Mouse (Mus musculus): ENCODE results near the gene Izumo2. TPM values are rescaled to one million over a fixed set of nuclear protein-coding genes. Genes with fewer than 3 reads are reported as not detected.

Gene Izumo2
- polyA plus RNA-seq, 1 experiment, result not detected

GRCm38 (mm10) chr7:44726343-44726742, 17.8 kb downstream of the Izumo2 start:
- Histone ChIP-seq H3K4me1 (ENCODE audit: control insufficient read depth, insufficient read depth, low read length) (no peaks in the 10 kb centered on the region), H3K27ac (ENCODE audit: control insufficient read depth, insufficient read depth, low read depth, low read length, poor library complexity) (no peak overlapping the region), H3K4me3 (replicated peaks; ENCODE audit: control insufficient read depth, low read depth, low read length) (no peak overlapping the region)
- 33% methylated on average over 6 of the region's 6 CpGs for WGBS
- TF ChIP-seq CTCF (IDR thresholded peaks at IDR 0.05; ENCODE audit: control insufficient read depth, insufficient read depth, low read length) (no peak), POLR2A (IDR thresholded peaks at IDR 0.05; ENCODE audit: borderline replicate concordance, control insufficient read depth, low read depth, low read length) (no peak)

DNA sequence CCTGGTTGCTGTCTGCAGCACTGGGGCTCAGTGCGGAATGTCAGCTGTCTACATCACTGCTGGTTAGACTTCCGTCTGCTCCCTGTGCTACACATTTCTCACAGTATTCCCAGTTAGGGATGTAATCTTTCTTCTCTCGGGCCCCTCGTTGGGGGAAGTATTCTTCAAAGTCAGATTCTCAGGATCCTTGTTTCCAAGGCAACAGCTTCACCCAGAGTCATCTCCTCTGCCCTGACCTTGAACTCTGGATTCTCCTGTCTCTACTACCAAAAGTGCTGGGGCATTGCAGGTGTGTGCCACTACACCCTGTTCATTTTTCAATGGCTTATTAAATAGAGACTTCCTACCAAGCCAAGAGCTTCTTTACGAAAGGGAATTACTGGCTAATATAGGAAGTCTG, 18.6 kb downstream of the Izumo2 start:
- whole genome bisulfite sequencing, result 73% methylated on average over 5 of the region's 5 CpGs
- TF ChIP-seq CTCF (IDR thresholded peaks at IDR 0.05; ENCODE audit: control insufficient read depth, insufficient read depth, low read length), result no peak
- TF ChIP-seq POLR2A (IDR thresholded peaks at IDR 0.05; ENCODE audit: borderline replicate concordance, control insufficient read depth, low read depth, low read length), result no peak
- Histone ChIP-seq H3K4me3 (replicated peaks; ENCODE audit: control insufficient read depth, low read depth, low read length) (no peak overlapping the region), H3K27ac (ENCODE audit: control insufficient read depth, insufficient read depth, low read depth, low read length, poor library complexity) (no peak overlapping the region), H3K4me1 (ENCODE audit: control insufficient read depth, insufficient read depth, low read length) (no peaks in the 10 kb centered on the region)

DNA sequence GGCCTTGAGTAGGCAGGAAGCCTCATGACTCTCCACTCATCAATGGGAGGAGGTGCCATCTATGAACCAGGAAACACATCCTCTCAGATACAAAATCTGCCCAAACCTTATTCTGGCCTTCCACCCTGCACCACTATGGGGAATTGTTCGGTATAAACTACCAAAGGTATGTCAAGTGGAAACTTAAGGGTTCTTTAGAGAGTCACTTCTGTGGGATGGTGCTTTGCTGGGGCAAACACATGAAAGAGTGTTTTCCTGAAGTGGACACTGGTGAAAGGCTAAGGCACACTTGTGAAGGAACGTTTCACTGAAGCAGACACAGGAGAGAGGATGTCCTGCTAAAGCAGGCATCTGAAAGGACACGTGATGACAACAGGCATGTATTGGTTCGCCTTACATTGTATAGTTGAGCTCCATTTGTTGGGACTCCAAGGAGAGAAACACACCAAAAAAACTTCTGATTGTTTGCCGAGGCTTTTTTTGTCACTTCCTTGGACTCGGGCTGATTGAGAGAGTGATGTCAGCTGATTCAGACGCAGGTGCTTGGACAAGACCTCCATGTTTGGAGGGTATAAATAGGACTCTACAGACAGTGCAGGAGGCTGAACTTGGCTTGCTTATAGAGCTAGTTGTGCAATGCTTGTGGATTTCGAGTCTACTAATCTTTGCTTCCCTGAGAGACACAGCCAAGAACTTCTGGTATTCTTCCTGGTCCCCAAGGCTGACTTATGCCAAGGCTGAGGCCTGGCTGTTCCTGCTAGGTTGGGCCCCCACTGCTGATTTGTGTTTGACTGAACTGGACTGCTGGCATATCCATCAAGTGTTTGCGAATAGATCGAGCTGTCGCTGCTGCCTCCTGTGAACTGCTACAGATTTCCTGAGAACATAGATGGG, 19.8 kb downstream of the Izumo2 start:
- TF ChIP-seq CTCF (IDR thresholded peaks at IDR 0.05; ENCODE audit: control insufficient read depth, insufficient read depth, low read length) (no peak), POLR2A (IDR thresholded peaks at IDR 0.05; ENCODE audit: borderline replicate concordance, control insufficient read depth, low read depth, low read length) (no peak)
- WGBS, result 81% methylated on average over 11 of the region's 11 CpGs

DNA sequence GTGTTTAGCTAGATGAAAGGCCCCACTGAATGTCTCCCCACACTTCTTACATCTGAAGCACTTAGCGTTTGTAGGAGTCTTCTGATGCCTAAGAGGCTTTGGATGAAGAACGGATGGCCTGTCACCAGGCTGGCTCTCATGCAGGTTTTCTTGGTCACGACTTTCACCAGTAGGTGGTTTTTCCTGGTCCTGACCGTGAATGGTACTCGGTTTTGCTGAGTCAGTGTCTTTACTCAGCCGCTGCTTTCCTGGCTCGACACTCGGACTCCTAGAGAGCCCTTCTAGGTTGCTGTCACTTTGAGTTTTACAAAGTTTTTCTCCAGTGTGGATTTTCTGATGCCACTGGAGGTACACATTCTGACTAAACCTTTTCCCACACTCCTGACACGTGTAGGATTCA, 25.2 kb downstream of the Izumo2 start:
- no peak for TF ChIP-seq CTCF (IDR thresholded peaks at IDR 0.05; ENCODE audit: control insufficient read depth, insufficient read depth, low read length)
- WGBS, result 73% methylated on average over 9 of the region's 9 CpGs
- H3K4me3 ChIP-seq (replicated peaks; ENCODE audit: control insufficient read depth, low read depth, low read length), result no peak overlapping the region
- no peak overlapping the region for H3K27ac ChIP-seq (ENCODE audit: control insufficient read depth, insufficient read depth, low read depth, low read length, poor library complexity)
- H3K4me1 ChIP-seq (ENCODE audit: control insufficient read depth, insufficient read depth, low read length), result no peaks in the 10 kb centered on the region

More for the DNA sequence above, 19.8 kb downstream of the Izumo2 start:
- no peaks in the 10 kb centered on the region for H3K4me1 ChIP-seq (ENCODE audit: control insufficient read depth, insufficient read depth, low read length)
- H3K4me3 ChIP-seq (replicated peaks; ENCODE audit: control insufficient read depth, low read depth, low read length), result no peak overlapping the region
- H3K27ac ChIP-seq (ENCODE audit: control insufficient read depth, insufficient read depth, low read depth, low read length, poor library complexity), result no peak overlapping the region

GRCm38 (mm10) chr7:44741361-44741760, 32.8 kb downstream of the Izumo2 start:
- 71% methylated on average over 8 of the region's 8 CpGs for WGBS
- Histone ChIP-seq H3K4me1 (ENCODE audit: control insufficient read depth, insufficient read depth, low read length) (peaks cover 1% of the 10 kb centered on the region; the same call in 1 of the 2 replicates), H3K4me3 (replicated peaks; ENCODE audit: control insufficient read depth, low read depth, low read length) (no peak overlapping the region), H3K27ac (ENCODE audit: control insufficient read depth, insufficient read depth, low read depth, low read length, poor library complexity) (no peak overlapping the region)
- no peak for TF ChIP-seq POLR2A (IDR thresholded peaks at IDR 0.05; ENCODE audit: borderline replicate concordance, control insufficient read depth, low read depth, low read length)
- TF ChIP-seq CTCF (IDR thresholded peaks at IDR 0.05; ENCODE audit: control insufficient read depth, insufficient read depth, low read length), result no peak

DNA sequence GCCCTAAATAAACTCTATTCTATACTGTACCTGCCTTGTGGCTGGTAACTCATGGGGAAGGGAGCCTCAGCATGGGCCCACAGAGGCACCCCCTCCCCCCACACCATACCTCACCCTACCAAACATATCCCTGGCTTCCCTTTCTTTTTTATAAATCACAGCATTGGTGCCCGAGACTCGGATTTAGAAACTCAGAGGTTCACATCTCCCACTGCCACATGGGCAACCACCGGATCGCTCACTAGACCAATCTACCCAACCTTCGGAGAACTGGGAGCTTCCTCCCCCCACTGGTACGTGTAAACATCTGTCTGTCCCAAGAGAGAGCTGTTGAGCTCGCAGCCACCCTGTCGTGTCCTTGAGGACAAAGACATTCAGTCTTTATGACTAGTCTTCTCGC, 35.7 kb downstream of the Izumo2 start:
- Histone ChIP-seq H3K4me3 (replicated peaks; ENCODE audit: control insufficient read depth, low read depth, low read length) (no peak overlapping the region), H3K27ac (ENCODE audit: control insufficient read depth, insufficient read depth, low read depth, low read length, poor library complexity) (no peak overlapping the region), H3K4me1 (ENCODE audit: control insufficient read depth, insufficient read depth, low read length) (peaks cover 1% of the 10 kb centered on the region; the same call in 1 of the 2 replicates)
- TF ChIP-seq CTCF (IDR thresholded peaks at IDR 0.05; ENCODE audit: control insufficient read depth, insufficient read depth, low read length) (no peak), POLR2A (IDR thresholded peaks at IDR 0.05; ENCODE audit: borderline replicate concordance, control insufficient read depth, low read depth, low read length) (no peak)
- WGBS, result 75% methylated on average over 9 of the region's 9 CpGs

DNA sequence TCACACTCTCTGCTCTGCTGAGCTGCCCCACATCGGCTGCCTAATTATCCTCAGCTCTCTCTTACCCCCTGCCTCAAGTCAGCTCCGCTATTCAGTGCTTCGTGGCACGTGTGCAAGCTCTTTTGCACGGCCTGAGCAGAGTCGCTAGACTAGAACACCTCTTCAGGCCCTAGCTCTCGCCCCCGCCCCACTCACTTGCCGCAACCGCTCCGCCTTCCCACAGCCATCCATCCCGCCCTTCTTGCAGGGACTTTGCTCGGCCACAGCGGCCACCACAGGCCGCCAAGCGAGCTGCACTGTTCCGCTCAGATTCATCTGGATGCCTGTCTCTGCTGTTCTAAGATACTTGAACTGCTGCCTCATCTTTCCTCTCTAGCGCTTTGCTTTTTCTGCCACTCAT, 36.5 kb downstream of the Izumo2 start:
- 1% methylated on average over 18 of the region's 18 CpGs for WGBS
- Histone ChIP-seq H3K4me1 (ENCODE audit: control insufficient read depth, insufficient read depth, low read length) (peaks cover 1% of the 10 kb centered on the region; the same call in 1 of the 2 replicates), H3K27ac (ENCODE audit: control insufficient read depth, insufficient read depth, low read depth, low read length, poor library complexity) (no peak overlapping the region), H3K4me3 (replicated peaks; ENCODE audit: control insufficient read depth, low read depth, low read length) (peak overlapping the region; percentile 4)
- TF ChIP-seq POLR2A (IDR thresholded peaks at IDR 0.05; ENCODE audit: borderline replicate concordance, control insufficient read depth, low read depth, low read length), result peak; percentile 34; the same call in 1 of the 2 replicates
- TF ChIP-seq CTCF (IDR thresholded peaks at IDR 0.05; ENCODE audit: control insufficient read depth, insufficient read depth, low read length), result peak; percentile 82

DNA sequence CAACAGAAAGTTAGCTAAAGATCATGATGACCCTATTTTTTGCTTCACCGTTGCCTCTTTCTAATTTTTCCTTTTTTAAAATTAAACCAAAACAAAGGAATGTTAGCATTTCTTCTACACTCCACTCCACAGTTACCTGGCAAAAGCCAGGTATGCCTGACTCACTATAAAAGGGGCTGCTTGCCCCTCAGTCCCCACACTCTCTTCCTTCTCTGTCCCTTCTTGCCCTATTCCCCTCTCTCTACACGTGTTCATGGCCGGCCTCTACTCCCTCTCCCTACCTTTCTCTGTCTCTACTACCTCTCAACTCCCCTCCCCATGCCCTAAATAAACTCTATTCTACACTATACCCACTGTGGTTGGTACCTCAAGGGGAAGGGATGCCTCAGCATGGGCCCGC, 38.6 kb downstream of the Izumo2 start:
- WGBS, result 77% methylated on average over 4 of the region's 4 CpGs
- H3K4me1 ChIP-seq (ENCODE audit: control insufficient read depth, insufficient read depth, low read length), result no peaks in the 10 kb centered on the region
- no peak overlapping the region for H3K27ac ChIP-seq (ENCODE audit: control insufficient read depth, insufficient read depth, low read depth, low read length, poor library complexity)
- no peak for TF ChIP-seq CTCF (IDR thresholded peaks at IDR 0.05; ENCODE audit: control insufficient read depth, insufficient read depth, low read length)
- no peak for TF ChIP-seq POLR2A (IDR thresholded peaks at IDR 0.05; ENCODE audit: borderline replicate concordance, control insufficient read depth, low read depth, low read length)
- H3K4me3 ChIP-seq (replicated peaks; ENCODE audit: control insufficient read depth, low read depth, low read length), result no peak overlapping the region
